Mouse (Mus musculus): ENCODE results near the gene 4931409K22Rik. TPM values are rescaled to one million over a fixed set of nuclear protein-coding genes. Genes with fewer than 3 reads are reported as not detected.

Gene 4931409K22Rik
- polyA plus RNA-seq, 1 experiment from 2014 or later = not detected

DNA sequence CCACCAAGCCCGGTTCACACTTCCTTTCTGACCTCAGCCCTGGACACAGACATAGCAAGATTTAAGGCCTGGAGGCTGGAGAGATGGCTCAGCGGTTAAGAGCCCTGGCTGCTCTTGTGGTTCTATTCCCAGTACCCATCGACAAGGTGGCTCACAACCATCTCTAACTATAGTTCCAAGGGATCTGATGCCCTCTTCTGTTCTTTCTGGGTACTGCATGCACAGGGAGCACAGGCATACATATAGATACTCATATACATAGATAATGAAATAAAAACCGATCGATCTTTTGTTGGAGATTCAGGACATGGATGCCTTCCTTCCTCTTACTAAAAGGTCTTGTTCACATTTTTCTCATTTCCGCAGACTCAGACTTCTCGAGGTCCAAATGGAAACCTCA is 48.2 kb downstream of the 4931409K22Rik start:
- ATAC-seq (no peak), DNase-seq (ENCODE audit: low read depth, low spot score) (no peak)
- in situ Hi-C loops (cut with MboI; ENCODE audit: low pct_unique_long_range_greater_than_20kb) = no loop called here
- ChIA-PET POLR2A (interaction anchor here (0.5 kb wide), 1 partner anchor 11 kb away, joined by 4 read pairs; no protein-coding TSS in a partner anchor), CTCF (no interaction called here)
- TF ChIP-seq CTCF (IDR thresholded peaks at IDR 0.05) = no peak
- no peaks in the 10 kb centered on the region for H3K27me3 ChIP-seq

DNA sequence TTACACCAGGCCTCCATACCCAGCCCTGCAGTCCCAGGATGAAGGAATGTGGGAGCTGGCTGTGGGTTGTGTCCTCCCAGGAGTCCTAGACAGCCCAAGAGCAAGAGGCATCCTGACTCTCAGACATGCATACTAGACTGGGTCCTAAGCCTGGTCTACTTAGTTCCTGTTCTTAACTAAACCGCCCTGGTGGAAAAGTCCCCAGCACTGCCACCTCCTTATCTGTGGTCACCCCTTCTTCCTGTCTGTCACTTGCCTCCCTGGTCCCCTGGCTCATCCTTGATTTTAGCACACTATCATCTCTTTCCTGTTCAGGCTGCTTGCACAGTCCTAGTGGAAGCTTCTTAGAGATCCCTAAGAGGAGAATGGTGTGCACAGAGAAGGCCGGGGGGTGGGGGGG is 51.1 kb downstream of the 4931409K22Rik start:
- ATAC-seq (no peak), DNase-seq (ENCODE audit: low read depth, low spot score) (no peak)
- ChIA-PET POLR2A (no interaction called here), CTCF (no interaction called here)
- H3K27me3 ChIP-seq = no peaks in the 10 kb centered on the region
- TF ChIP-seq CTCF (IDR thresholded peaks at IDR 0.05) = no peak
- in situ Hi-C loops (cut with MboI; ENCODE audit: low pct_unique_long_range_greater_than_20kb) = no loop called here

DNA sequence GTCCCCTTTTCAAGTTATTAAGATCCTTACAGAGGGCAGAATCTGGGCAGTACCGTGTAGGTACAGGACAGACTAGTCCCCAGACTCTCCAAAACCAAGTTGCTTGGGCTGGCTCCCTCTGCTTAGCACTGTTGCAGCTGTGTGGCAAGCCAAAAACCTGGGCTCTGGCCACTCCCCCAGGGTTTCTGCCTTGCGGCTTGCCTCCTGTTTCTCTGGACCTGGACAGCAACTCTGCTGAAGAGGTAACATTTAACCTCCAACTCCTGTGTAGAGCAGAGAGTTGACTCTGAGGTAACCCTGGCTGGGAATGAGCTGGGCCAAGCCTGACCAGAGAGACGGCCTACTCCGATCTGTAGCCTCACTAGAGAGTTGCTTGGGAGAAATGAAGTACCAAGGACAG is 53.8 kb downstream of the 4931409K22Rik start:
- no peak for ATAC-seq
- TF ChIP-seq CTCF (IDR thresholded peaks at IDR 0.05) = no peak
- no peaks in the 10 kb centered on the region for H3K27me3 ChIP-seq
- ChIA-PET POLR2A (no interaction called here), CTCF (interaction anchor here (1.2 to 2.4 kb wide), 3 partner anchors 8 to 17 kb away, joined by 3 to 7 read pairs (median 3); no protein-coding TSS in a partner anchor)
- in situ Hi-C loops (cut with MboI; ENCODE audit: low pct_unique_long_range_greater_than_20kb) = no loop called here
- no peak for DNase-seq (ENCODE audit: low read depth, low spot score)

DNA sequence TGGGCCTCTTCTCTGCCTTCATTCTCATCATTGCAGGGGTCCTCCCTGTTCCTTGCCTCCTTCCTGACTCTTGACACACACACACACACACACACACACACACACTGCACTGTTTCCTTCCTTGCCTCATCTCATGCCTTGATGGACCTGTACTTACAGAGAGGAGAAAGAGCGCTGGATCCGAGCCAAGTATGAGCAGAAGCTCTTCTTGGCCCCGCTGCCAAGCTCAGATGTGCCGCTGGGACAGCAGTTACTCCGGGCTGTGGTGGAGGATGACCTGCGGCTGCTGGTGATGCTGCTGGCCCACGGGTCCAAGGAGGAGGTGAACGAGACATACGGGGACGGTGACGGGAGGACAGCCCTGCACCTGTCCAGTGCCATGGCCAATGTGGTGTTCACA is 55.8 kb downstream of the 4931409K22Rik start:
- ChIA-PET CTCF (interaction anchor here (1.9 to 2.4 kb wide), 2 partner anchors 10 to 14 kb away, joined by 5 to 7 read pairs; no protein-coding TSS in a partner anchor), POLR2A (no interaction called here)
- no peak for TF ChIP-seq CTCF (IDR thresholded peaks at IDR 0.05)
- H3K27me3 ChIP-seq = no peaks in the 10 kb centered on the region
- in situ Hi-C loops (cut with MboI; ENCODE audit: low pct_unique_long_range_greater_than_20kb) = no loop called here
- ATAC-seq (no peak), DNase-seq (ENCODE audit: low read depth, low spot score) (no peak)

DNA sequence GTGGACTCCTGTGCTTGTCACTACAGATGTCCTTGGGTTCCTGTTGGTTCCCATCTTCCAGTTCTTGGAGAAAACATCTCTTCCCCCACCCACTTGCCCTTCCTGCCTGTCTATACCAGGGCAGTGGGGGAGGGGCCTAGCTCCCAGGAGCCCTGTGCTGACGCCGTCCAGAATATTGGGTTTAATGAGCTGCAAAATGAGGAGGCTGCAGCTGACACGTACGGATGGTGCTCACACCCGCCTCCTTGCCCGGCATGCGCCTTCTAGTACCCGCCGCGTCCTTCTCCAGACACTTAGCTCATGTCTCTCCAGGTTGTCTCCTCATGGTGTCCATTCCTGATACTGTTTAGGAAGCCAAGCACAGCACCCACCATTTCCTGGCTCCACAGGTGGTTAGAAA is 57.5 kb downstream of the 4931409K22Rik start:
- no peaks in the 10 kb centered on the region for H3K27me3 ChIP-seq
- DNase-seq (ENCODE audit: low read depth, low spot score) (no peak), ATAC-seq (no peak)
- POLR2A ChIA-PET = no interaction called here
- in situ Hi-C loops (cut with MboI; ENCODE audit: low pct_unique_long_range_greater_than_20kb) = no loop called here
- TF ChIP-seq CTCF (IDR thresholded peaks at IDR 0.05) = no peak
- CTCF ChIA-PET = interaction anchor here (1.9 to 2.5 kb wide), 2 partner anchors 9 to 11 kb away, joined by 6 to 11 read pairs; no protein-coding TSS in a partner anchor

DNA sequence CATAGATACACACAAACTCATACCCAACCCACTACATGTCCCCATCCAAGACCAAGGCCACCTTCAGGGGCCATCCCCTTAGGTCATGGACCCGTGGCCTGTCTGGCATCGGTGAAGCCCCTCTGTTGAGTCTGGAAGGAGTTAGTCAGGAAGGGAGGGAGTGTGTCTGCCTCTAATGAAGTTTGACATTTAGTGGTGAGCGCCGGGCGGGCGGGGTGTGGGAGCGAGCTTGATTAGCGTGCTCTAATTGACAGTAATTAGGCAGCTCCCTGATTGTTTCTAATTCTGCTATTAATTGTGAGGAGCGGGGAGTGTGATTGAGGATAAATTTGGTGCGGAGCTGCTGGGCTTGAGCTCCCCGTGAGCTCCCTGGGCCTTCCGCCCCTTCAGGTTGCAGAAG is 59.1 kb downstream of the 4931409K22Rik start:
- ChIA-PET POLR2A (interaction anchor here (0.5 kb wide), 1 partner anchor 1101 kb away, joined by 3 read pairs; no protein-coding TSS in a partner anchor), CTCF (interaction anchor here (1.2 to 2.5 kb wide), 3 partner anchors 8 to 31 kb away, joined by 3 to 11 read pairs (median 6); no protein-coding TSS in a partner anchor)
- ATAC-seq = no peak
- in situ Hi-C loops (cut with MboI; ENCODE audit: low pct_unique_long_range_greater_than_20kb) = no loop called here
- TF ChIP-seq CTCF (IDR thresholded peaks at IDR 0.05) = no peak
- H3K27me3 ChIP-seq = no peaks in the 10 kb centered on the region
- DNase-seq (ENCODE audit: low read depth, low spot score) = no peak

DNA sequence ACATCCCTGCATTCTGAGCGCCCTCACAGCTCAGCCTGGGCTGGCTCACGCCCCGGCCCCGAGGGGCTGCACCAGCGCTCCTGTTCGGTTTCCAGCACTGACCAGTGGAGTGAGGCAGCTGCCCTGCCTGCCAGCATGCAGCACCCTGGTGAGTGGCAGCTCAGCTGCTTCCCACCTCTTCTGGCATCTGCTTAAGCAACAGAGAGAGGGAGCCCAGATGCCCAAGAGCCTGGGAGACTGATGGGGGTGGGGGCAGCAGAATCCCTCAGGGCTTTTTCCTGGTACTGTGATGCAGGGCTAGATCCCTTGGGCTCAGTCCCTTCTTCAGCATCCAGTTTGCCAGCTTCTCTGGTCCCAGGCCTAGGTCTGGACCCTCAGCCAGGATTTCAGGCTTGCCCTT is 59.9 kb downstream of the 4931409K22Rik start:
- no peak for ATAC-seq
- in situ Hi-C loops (cut with MboI; ENCODE audit: low pct_unique_long_range_greater_than_20kb) = no loop called here
- CTCF ChIA-PET = interaction anchor here (1.1 kb wide), 1 partner anchor 11 kb away, joined by 3 read pairs; no protein-coding TSS in a partner anchor
- no peaks in the 10 kb centered on the region for H3K27me3 ChIP-seq
- POLR2A ChIA-PET = no interaction called here
- no peak for DNase-seq (ENCODE audit: low read depth, low spot score)
- TF ChIP-seq CTCF (IDR thresholded peaks at IDR 0.05) = no peak

DNA sequence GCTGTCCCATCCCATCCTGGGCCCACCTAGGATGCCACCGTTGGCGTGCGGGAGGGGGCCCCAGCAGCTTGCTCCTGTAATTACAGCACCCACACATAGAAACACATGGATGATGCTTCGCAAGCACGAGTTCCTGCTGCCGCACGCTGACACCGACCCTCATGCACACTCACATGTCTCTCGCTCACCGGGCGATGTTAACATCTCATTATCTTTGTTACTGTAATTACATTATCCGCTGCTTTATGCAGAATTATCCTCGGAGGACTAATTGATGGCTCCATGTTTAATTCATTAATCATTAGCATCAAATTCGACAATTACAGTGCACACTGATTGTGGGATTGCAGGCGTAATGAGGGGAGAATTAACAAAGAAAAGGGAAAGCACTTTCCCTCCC is 61.6 kb downstream of the 4931409K22Rik start:
- no peak for TF ChIP-seq CTCF (IDR thresholded peaks at IDR 0.05)
- POLR2A ChIA-PET = no interaction called here
- DNase-seq (ENCODE audit: low read depth, low spot score) (no peak), ATAC-seq (no peak)
- CTCF ChIA-PET = no interaction called here
- no peaks in the 10 kb centered on the region for H3K27me3 ChIP-seq
- in situ Hi-C loops (cut with MboI; ENCODE audit: low pct_unique_long_range_greater_than_20kb) = no loop called here

Other genes starting within 250 kb of the 4931409K22Rik start
- gene Kcnh2, start 205.2 kb downstream of the 4931409K22Rik start, polyA plus RNA-seq (2021) = 0.12 TPM
- gene Nos3, start 192.0 kb downstream of the 4931409K22Rik start, polyA plus RNA-seq (2021) = 0.06 TPM
- gene Atg9b, start 164.7 kb downstream of the 4931409K22Rik start, polyA plus RNA-seq (2021) = 0.51 TPM
- 67.6 TPM for gene Abcb8, start 163.1 kb downstream of the 4931409K22Rik start, polyA plus RNA-seq (2021)
- gene Asic3, start 143.4 kb downstream of the 4931409K22Rik start, polyA plus RNA-seq (2021) = 2.6 TPM
- 182 TPM for gene Cdk5, start 133.3 kb downstream of the 4931409K22Rik start, polyA plus RNA-seq (2021)
- gene Slc4a2, start 133.0 kb downstream of the 4931409K22Rik start, polyA plus RNA-seq (2021) = 221 TPM
- gene Fastk, start 111.5 kb downstream of the 4931409K22Rik start, polyA plus RNA-seq (2021) = 190 TPM
- gene Tmub1, start 109.0 kb downstream of the 4931409K22Rik start, polyA plus RNA-seq (2021) = 26.4 TPM
- 116 TPM for gene Agap3, start 104.6 kb downstream of the 4931409K22Rik start, polyA plus RNA-seq (2021)
- not detected for gene Gbx1, start 29.6 kb downstream of the 4931409K22Rik start, polyA plus RNA-seq (2021)
- gene Asb10, start 15.8 kb downstream of the 4931409K22Rik start, polyA plus RNA-seq (2021) = not detected
- gene Abcf2, start 20.7 kb upstream of the 4931409K22Rik start, polyA plus RNA-seq (2021) = 110 TPM
- gene Chpf2, start 29.9 kb upstream of the 4931409K22Rik start, polyA plus RNA-seq (2021) = 52.0 TPM
- 64.3 TPM for gene Smarcd3, start 67.6 kb upstream of the 4931409K22Rik start, polyA plus RNA-seq (2021)
- 85.2 TPM for gene Nub1, start 128.7 kb upstream of the 4931409K22Rik start, polyA plus RNA-seq (2021)
- gene Wdr86, start 173.9 kb upstream of the 4931409K22Rik start, polyA plus RNA-seq (2021) = not detected
- gene Crygn, start 201.2 kb upstream of the 4931409K22Rik start, polyA plus RNA-seq (2021) = not detected